Mouse (Mus musculus) erythroblast, adult 5-6 weeks (primary cell): ENCODE measurements around the gene Kcnip3. TPM values are rescaled to one million over a fixed set of nuclear protein-coding genes. Genes with fewer than 3 reads are reported as not detected.

ENCODE experiments used
- ATAC-seq: replicated peaks from 2 replicates; pipeline ENCODE4 v1.8.0; 2016; ENCODE audit warnings: moderate number of reproducible peaks, mild to moderate bottlenecking, moderate TSS enrichment, inconsistent platforms; ENCODE audit not compliant: poor library complexity, low FRiP score, severe bottlenecking
- total RNA-seq, 2 experiments: library from RNA; stranded (forward) in 1 of 2; stranded (reverse) in 1 of 2; fragments of 150-400 nt in 1 of 2; fragments of 200-764, 138-1000 nt in 1 of 2; gene quantifications; 2 replicates each; pipeline versions ENCODE4 v1.2.3 to v1.2.4; 2015 to 2017; ENCODE audit warnings: low replicate concordance in 2 of 2

Kcnip3 gene
- total RNA-seq (2015; ENCODE audit: low replicate concordance) (2.3 and 10.8 TPM in 2 replicates), total RNA-seq (2017; ENCODE audit: low replicate concordance) (1.2 and 1.7 TPM in 2 replicates)

DNA sequence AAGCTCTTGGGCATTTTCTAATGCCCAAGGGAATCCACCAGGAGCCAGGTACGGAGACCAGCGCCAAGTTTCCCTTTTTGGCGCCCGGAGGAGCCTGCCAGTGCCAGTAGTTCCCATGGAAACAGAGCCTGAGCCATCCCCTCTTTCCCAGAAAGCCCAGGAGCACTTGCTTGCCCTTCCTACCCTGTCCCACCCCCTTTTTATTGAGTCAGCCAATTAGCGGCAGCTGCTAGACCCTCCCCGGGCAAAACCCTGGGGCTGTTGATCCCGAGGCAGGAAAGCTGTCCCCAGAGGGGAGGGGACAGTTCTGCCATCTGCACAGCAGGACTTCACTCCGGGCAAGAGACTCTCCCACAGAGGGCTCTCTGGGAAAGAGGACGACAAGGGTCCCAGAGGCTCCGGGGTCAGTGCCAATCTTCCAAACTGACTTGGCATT is at the start of gene Kcnip3:
Kcnip3 (minus strand) TSS at position 89 of the 436 bp plus-strand sequence.
- ATAC-seq, result no peak

DNA sequence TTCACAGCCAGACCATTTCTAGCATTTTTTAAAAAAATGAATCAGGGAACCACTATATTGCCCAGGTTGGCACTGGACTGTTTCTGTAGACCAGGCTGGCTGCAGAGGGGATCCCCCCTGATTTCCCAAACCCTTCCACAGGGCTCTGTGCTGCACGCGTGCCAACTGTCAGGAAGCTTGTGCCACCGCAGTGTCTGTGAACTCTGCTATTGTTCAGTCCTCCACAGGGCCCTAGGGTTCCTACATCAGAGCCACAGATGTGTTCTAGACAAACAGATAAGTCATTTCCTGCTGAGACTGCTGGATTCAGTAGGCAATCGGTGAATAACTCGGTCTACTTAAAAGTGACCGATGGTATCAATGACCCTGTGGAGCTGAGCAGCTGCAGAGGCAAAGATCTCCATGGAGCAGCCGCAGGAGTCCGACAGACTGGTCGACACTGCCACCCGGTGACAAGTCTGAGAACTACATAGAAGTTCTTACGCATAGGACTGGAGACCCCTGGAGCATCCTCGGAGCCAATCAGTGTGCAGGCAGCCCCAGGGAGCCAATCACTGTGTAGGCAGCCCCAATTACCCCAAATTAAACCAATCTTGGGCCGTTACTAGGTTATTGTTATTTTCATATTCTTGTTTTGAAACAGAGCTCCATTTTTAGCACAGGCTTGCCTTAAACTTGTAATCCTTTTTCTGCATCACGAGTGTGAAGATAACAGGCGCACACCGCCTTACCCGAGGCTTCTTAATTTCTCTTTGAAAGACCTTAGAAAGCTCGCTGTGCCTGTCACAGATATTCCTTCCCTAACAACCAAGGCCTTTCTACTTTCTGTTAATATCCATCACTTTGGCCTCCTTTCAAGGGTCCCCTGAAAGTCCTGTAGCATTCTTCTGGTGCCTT is 37.4 kb upstream of the Kcnip3 start:
- ATAC-seq, result 0 out of 2 replicates have a peak, but pooled peaks have one; percentile 55

DNA sequence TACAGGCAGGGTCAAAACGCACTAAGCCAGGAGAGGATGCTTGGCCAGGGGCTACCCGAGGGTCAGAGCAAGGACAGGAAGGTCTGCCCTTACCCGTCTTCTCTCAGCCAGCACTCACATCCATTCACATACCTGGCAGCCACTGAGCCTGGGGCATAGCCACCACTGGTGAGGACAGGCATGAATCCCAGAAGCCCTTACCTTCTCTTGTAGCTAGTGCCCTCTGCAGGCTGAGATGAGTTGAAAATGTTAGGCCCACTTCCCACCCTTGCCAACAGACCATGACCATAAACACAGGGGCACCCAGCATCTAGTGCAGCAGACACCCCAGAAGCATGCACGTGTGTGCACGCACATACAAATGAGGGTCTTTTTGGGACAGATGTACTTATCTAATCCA is 29.2 kb upstream of the Kcnip3 start:
- no peak for ATAC-seq

DNA sequence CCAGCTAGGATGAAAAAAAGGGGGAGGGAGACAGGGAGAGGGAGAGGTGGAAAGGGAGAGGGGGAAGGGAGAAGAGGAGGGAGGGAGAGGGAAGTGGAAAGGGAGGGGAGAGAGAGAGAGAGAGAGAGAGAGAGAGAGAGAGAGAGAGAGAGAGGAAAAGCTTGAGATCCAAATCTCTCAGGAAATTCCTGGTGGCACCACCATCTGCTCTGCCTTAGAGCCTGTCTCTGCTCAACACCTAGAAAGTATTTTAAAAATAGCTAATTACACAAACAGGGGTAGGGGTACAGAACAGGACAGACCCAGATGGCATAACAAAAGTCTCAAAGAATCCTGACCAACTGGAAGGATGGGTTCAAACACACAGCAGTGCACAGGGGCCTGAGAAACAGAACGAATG is 28.6 kb upstream of the Kcnip3 start:
- no peak for ATAC-seq

DNA sequence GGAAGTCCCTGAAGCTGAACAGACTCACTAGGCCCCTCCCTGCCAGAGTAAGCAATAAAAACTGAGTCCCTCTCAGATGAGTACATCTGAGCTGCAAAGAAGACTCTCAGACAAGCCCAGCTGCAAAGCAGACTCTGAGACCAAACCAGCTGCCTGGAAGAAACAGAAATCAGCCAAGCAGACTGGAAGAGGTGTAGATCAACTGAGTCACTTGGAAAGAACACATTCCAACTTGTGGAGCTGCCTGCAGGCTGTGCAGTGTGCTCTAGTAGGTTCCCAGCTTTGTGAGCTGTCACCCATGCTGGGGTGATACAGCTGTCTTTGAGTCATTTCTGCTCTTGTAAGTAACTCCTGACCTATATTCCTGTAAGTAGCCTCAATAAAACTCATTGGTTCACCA is 27.8 kb upstream of the Kcnip3 start:
- ATAC-seq, result no peak

DNA sequence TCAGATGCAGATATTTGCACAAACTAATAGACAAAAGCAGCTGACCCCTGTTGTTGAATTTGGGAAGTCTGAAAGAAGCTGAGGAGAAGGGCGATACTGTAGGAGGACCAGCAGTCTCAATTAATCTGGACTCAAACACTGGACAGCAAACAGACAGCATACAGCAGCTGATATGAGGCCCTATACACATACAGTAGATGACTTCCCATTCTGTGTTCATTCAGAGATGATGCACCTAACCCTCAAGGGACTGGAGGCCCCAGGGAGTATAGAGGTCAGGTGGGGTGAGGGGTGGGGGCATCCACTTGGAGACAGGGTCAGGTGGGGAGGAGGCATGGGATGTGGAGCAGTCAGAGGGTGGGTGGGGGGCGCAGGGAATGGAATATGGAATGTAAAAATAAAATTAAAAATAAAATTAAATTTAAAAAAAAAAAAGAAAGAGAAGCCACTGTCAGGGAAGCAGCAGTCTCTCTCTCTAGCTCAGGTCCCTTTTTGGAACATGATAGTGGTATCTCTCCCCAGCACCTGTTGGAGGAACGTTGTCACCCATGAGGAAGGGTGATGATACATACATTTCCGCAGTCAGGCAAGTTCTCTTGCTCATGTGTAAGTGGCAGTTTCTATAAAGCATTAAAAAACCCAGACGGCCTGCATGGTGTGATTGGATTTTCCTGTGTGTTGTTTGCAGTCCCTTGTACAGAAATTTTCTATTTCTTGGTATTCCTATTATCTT is 26.6 kb upstream of the Kcnip3 start:
- peak; percentile 81 for ATAC-seq

DNA sequence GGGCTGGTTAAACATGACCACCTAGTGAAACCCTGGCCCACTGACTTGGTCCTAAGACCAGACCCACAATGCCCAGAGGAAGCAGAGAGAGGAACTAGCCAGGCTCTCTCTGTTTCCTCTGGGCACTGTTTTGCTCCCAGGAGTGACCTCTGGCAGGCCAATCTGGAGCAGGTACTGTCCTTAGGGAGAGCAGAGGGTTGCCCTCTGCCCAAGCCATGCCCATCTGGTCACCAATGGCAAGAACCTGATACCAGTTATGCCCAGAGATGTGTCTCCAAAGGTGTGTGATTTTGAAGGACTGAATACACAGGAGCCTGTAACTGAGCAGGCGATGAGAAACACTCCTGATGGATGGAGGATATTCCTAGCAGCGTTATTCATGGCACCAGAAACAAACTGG is 19.8 kb upstream of the Kcnip3 start:
- no peak for ATAC-seq

DNA sequence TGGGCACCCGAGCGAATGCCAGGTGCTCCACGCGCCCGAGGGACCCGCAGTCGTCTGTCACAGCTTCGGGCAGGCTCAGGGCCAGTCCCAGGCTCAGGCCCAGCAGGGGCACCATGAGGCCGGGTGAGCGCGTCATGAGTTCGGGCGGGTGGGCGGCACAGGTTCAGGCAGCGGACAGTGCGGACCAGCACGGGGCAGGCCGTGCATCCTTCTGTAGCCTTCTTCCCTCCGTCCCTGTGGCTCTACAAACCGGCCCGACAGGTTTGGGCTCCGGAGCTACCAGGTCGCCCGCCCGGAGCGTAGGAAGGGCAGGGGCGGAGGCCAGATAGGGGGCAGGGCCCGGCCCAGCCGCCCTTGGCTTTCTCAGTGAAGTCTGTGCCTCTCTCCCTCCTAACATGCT is 19.3 kb upstream of the Kcnip3 start, which contains the start of gene Prom2:
Prom2 (minus strand) TSS at position 283 of the 400 bp plus-strand sequence.
- no peak for ATAC-seq

DNA sequence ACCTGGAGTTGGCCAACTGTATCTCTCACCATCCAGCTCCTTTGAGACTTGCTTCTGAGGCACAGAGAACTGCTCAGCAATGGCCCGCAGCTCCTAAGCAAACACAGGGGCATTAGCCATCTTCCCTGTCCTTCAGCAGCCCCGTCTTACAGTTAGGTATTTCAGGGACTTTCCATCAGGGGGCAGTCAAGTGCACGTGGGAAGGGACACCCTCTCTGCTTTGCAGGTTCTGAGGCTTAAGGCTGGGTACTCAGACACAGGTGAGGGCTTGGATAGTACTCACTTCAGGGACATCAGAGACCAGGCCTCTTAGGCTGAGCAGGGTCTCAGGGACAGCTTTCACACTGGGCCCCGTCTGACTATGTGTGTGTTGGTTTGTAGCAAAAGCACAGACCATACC is 17.6 kb upstream of the Kcnip3 start:
- no peak for ATAC-seq

DNA sequence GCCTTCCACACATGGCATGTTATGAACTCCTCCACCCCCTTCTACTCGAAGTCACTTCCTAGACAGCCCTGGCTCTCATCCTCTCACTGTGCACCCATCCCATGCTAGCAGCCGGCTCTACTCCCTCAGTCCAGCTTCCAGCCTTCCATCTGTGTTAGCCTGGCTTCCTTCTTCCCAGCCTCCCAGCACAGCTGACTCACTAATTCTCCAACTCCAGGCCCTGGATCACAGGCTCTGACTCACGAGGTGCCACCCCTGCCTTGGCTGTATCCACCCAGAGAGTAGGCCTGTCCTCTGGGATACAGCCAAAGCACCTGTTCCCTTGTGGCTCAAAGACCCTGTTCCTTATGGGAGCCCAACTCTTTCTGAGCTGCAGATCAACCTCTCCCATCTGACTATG is 15.7 kb upstream of the Kcnip3 start:
- no peak for ATAC-seq

DNA sequence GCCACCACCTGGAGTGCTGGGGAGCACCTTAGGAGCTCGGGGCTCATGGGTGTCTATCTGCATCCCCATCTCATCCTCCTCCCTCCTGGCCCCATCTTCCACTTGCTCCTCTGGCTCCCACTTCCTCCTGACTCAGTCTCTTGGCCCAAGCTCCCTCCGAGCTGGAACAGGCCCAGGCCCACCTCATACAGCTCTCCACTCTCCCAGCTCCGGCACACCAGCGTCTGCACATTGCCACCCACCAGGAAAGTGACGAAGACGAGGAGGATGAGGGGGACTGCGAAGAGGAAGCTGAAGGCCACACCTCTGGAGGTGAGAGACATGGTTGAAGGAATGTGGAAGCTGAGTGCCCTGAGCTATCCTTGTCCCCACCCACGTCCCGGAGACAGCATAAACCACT is 13.5 kb upstream of the Kcnip3 start:
- ATAC-seq, result no peak

DNA sequence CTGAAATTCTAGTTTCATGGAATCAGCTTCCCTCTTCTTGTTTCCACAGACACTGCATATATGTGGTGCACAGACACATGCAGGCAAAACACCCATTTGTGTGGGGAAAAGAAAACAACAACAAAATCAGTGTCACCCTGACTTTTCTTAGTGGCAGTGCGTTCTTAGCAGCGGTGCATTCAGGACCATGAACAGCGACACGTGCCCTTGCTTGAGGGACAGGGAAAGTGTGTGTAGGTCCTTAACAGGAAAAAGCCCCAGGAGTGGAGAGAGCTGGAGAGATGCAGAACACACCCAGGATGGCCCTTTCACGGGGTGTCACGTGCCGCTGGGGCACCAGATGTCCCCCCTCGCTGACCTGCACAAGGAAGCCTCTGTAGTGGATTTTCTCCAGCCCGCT is 10.5 kb upstream of the Kcnip3 start:
- no peak for ATAC-seq

DNA sequence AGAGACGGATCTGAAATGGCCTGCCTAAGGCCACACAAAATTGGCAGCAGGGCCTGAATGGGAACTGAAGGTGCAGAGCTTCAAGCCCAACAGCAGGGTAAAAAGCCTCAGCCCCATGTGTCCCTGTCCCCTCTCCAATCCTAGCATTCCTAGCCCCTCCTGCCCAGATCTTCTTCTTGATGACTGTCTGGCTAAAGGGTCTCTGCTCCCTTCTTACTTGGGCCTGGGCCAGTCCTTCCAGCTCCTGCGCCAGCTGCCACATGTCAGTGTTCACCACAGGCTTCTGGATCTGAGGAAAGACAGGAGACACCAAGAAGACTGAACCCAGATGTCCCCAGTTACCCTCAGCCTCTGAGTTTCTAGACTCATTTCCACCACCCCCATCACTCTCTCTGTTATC is 9.7 kb upstream of the Kcnip3 start:
- no peak for ATAC-seq

DNA sequence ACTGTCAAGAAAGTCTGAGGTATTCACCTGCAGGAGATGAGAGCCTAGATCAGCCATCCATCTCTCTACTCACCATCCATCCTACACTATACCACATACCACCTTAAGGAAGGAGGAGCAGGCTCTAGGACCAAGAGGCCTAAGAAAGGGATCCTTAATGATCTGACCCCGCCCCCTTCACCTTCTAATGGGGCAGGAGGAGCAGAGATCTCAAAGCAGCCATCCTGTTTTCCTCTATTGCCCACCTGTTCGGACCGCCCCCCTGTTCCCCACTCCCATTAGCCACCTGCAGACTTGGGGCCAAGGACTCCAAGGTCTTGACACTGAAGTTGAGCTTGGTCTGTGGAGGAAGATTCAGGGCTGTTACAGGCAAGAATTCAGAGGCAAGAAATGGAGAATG is 8.5 kb upstream of the Kcnip3 start:
- no peak for ATAC-seq

DNA sequence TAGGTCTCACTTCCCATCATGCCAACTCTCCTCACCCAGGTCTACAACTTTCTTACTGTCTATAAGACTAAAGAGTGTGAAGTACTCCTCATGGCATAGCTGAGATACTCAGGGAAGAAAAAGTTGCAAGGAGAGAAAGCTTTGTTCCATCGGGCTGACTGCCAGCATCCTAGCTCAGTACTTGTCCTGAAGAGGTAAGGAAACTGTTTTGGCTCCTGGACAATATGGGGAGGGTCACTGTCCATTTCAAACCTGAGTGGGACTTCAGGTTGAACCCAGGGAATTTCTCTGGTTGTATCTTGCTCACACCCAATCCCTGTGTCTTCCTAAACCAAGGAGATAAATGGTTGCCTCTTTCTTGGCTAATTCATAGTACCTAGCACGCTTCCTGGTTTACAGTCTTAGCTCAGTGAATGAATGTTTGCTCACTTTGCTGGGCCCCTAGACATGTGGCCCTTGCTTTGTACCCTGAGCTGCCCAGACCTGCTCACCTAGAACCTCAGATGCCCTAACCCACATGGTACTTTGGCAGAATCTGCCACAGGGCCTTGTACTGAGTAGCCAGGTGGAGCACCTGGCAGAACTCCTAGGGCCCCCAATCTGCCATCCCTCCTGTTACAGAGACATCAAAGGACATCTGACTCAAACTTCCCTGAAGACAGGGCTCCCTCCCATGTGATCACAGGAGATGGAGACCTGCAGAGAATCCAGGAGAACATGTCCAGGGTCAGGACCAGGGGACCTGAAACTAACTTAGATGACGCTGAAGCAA is 3.3 kb upstream of the Kcnip3 start:
- ATAC-seq, result no peak

DNA sequence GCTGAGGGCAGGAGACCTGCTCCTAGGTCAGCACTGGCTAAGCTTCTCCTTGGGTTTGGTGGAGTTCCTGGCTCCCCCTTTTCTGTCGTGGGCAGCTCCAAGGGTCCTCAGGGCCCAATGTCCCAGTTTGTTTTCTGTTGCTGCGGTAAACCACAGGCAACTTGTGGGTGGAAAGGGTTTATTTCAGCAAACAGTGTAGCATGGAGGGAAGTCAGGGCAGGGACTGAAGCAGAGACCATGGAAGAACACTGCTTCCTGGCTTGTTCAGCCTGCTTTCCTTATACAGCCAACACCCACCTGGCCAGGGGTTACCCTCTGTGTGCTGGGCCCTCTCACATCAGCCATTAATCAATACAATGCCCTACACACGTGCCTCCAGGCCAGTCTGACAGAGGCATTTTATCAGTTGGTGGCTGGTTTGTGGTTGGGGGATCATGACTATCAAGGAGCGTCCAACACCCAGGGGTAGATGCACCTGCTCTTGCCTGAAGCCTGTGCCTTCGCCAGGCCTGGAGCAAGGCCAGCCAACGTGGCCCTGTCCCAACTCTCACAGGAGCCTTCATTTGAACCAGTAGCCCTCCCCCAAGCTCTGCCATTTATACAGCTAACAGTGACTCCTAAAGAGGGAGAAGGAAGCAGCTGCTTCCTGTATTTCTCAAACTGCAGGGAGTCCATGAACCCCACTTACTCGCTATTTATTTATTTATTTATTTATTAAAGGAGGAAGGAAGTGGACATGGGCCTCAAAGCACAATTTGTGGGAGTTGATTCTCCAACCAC is 2.2 kb upstream of the Kcnip3 start:
- no peak for ATAC-seq

DNA sequence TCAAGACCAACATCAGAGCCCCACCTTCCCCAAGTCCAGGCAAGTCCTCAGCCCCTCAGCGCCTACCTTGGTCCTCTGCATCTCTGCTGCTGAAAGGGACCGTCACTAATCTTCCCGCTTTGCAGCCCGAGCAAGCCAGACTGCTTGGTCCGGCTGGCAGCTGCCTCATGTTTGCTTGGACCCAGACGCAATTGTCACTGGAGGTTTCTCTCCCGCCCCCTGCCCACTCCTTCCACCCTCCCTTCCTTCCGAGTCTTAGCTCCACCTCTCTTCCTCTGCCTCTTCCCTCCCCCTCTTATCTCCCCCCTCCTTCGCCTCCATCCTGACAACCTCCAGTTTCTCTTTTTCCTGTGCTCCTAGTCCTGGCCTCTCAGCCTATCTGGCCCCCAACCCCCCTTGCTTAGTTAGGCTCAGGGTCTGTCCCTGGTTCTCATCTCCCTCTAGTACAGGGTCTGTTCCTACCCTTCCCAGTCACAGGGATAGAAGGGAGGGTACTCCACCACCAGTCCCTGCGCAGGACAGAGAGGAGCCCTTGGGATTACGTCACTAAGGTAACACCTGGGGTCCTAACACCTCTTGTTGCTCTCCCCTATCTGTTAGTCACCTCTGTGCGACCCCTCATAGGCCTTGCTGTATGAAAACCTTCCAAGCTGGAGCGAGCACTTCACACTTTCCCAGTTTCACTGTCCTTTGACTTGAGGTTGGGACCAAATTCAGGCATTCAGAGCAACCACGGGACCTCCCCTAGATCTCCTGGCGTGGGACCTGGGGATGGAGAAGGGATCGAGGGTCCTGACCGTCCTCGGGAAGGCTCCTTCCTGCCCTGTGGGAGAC is 505 bp downstream of the Kcnip3 start:
- ATAC-seq, result no peak

DNA sequence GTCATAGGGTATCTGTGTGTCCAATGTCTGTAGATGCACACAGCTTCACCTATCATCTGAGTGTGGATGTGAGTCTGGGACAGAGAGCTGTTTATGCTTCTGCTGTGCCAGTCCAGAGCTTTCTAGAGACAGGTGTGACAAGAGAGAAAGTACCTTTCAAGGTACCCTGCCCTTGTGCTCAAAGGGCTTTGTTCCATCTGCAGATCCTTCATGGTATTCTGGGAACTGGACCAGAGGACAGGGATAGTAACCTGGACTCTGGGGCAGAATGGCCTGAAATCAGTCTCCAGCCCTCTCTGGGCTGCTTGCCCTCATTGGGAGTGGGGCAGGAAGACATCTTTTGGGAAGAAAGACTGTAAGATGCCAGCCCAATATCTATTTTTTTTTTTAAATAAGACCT is 1.8 kb downstream of the Kcnip3 start:
- no peak for ATAC-seq

DNA sequence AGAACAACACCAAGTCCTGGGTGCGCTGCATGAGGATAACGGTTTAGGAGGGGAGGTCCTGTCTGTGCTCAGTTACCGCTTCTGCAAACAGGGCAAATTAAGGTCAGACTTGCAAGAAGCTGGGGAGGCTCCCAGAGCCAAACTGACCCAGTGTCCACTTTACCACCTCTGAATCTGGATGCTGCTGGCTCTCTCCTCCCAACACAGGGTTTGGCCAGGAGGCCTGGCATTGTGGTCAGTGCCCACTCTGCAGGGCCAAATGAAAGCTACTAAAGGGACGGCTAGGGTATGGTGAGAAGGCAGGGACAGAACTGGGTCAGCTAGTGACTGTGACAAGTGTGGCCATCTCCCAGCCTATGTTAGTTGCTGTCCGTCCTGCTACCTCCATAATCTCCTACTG is 2.6 kb downstream of the Kcnip3 start:
- no peak for ATAC-seq
